Mouse (Mus musculus): ENCODE data around the gene Twist2. TPM values are rescaled to one million over a fixed set of nuclear protein-coding genes. Genes with fewer than 3 reads are reported as not detected.
A peak's percentile ranks its signal among the peaks of the same experiment; 100 is the strongest.

The Twist2 gene
- polyA plus RNA-seq, 1 experiment, result 11.6 TPM

DNA sequence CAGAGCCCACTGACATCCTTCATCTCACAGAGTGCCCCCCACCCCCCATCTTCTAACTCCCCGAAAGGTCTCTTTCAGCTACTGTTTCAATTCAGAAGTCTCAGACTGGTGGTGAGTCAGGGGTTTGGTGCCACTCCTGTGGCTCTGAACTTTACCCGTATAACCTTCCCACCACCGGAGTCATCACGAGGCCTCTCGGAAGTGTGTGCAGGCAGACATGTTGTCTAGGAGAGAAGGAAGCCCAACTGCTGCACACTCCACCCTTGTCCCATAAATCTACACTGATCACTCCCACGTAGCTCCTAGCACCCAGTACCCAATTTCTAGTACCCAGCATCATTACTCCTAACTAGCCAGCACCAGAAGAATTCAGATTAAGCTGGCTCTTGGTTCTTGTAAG lies 38.3 kb downstream of the Twist2 start:
- 83% methylated on average over 6 of the region's 6 CpGs for WGBS
- TF ChIP-seq POLR2A (IDR thresholded peaks at IDR 0.05; ENCODE audit: borderline replicate concordance, extremely low read depth, low read depth, low read length) (no peak), CTCF (IDR thresholded peaks at IDR 0.05; ENCODE audit: insufficient read depth, low read length) (no peak)
- no peak overlapping the region for H3K4me3 ChIP-seq (replicated peaks; ENCODE audit: extremely low read depth, low read depth, low read length)
- H3K4me1 ChIP-seq (ENCODE audit: control insufficient read depth, insufficient read depth, low read length), result no peaks in the 10 kb centered on the region
- no peak for DNase-seq

DNA sequence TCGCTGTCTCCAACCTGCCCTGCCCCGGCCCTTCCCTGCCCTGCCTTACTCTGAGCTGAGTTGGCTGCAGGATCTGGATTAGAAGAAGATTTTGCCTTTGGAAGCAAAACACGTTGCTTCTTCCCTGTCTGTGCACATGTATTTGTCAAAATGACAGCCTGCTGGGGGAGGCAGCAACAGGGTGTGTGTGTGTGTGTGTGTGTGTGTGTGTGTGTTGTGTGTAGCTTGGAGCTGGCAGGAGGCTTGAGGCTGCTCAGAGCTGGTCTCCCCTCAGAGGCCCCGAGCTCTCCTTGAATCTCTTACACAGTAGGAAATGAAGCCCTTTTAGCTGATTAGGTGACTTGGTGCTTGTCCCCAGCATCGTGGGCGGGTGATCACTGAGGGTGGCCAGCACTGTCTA lies 38.7 kb downstream of the Twist2 start:
- 71% methylated on average over 6 of the region's 6 CpGs for WGBS
- TF ChIP-seq CTCF (IDR thresholded peaks at IDR 0.05; ENCODE audit: insufficient read depth, low read length), result no peak
- no peak for TF ChIP-seq POLR2A (IDR thresholded peaks at IDR 0.05; ENCODE audit: borderline replicate concordance, extremely low read depth, low read depth, low read length)
- no peak for DNase-seq
- Histone ChIP-seq H3K4me3 (replicated peaks; ENCODE audit: extremely low read depth, low read depth, low read length) (no peak overlapping the region), H3K4me1 (ENCODE audit: control insufficient read depth, insufficient read depth, low read length) (no peaks in the 10 kb centered on the region)

DNA sequence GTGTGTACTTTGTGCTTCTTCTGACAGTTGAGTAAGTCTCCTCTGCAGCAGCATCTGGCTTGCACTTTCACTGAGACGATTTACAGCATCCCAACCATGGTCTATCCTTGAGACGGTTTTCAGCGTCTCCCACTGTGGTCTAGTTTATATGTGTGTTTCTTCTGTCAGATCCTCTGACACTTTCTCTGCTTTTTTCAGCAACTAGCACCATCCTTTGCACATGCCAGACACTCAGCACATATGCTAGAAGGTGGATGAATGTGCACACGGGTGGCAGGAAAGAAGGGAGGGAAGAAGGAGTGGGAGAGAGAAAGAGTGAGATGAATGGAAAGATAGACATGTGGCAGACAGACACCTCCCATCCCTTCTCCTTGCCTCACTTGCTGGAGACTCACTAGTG lies 43.0 kb downstream of the Twist2 start:
- 83% methylated on average over 4 of the region's 4 CpGs for WGBS
- TF ChIP-seq POLR2A (IDR thresholded peaks at IDR 0.05; ENCODE audit: borderline replicate concordance, extremely low read depth, low read depth, low read length) (no peak), CTCF (IDR thresholded peaks at IDR 0.05; ENCODE audit: insufficient read depth, low read length) (no peak)
- no peak for DNase-seq

DNA sequence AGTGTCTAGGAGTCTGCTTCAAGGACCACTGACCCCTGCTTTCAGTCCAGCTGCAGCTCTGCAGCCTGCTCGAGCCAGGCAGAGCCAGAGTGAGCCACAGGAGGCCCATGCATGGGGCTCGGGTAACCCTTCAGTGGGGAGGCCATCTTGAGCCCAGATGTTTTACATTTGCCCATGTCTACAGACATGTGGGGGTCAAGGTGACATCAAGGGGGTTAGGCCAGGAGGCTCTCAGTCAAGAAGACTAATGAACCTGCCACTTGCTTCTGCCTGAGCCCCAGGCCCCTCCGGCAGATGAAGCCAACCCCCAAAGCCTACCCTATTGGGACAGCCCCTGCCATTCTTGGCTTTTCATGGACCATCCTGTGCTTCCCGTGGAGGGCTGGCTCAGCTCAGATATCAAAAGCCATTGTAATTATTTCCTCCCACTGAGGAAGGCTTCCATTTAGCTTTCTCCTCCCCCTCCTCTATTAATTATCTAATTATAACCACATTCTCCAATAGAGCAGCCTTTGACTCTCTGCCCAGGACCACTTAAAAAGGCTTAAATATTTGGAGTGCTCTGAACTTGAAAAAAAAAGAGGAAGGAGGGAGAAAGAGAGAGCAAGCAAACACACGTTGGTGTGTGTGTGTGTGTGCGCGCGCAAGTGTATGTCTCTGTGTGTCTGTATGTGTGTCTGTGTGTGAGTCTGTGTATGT lies 43.6 kb downstream of the Twist2 start:
- no peak for TF ChIP-seq POLR2A (IDR thresholded peaks at IDR 0.05; ENCODE audit: borderline replicate concordance, extremely low read depth, low read depth, low read length)
- no peak for TF ChIP-seq CTCF (IDR thresholded peaks at IDR 0.05; ENCODE audit: insufficient read depth, low read length)
- H3K4me1 ChIP-seq (ENCODE audit: control insufficient read depth, insufficient read depth, low read length), result no peaks in the 10 kb centered on the region
- 46% methylated on average over 8 of the region's 8 CpGs for WGBS
- H3K4me3 ChIP-seq (replicated peaks; ENCODE audit: extremely low read depth, low read depth, low read length), result no peak overlapping the region
- DNase-seq, result no peak

More for the DNA sequence above, 43.0 kb downstream of the Twist2 start:
- H3K4me3 ChIP-seq (replicated peaks; ENCODE audit: extremely low read depth, low read depth, low read length), result no peak overlapping the region
- no peaks in the 10 kb centered on the region for H3K4me1 ChIP-seq (ENCODE audit: control insufficient read depth, insufficient read depth, low read length)

DNA sequence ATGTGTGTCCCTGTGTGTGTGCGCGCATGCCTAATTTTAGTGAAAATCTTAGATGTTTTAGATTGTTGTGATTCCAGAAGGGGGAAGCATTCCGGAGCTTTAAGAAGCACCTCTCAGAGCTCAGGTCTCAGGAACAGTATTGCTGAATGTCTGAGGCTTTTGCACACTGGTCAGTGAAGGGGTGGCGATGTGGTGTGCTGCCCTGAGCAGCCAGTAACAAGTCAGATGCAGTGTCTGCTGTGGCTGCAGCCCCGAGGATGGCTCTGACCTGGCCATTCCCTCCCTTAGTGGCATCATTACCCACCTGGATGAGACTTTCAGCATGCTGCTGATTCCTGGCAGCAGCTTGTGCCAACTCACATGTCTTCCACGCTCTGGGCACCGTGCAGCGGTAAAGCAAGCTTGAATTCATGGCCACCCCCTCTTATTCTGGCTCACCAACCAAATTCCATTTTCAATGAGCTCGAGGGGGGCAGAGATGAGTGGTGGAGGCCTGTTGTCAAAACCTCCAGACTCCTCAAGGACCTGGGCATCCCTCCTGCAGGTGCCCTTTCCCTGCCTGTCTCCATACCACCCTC lies 44.2 kb downstream of the Twist2 start:
- no peak for TF ChIP-seq POLR2A (IDR thresholded peaks at IDR 0.05; ENCODE audit: borderline replicate concordance, extremely low read depth, low read depth, low read length)
- TF ChIP-seq CTCF (IDR thresholded peaks at IDR 0.05; ENCODE audit: insufficient read depth, low read length), result no peak
- WGBS, result 66% methylated on average over 9 of the region's 9 CpGs
- DNase-seq, result peak; percentile 12
- Histone ChIP-seq H3K4me3 (replicated peaks; ENCODE audit: extremely low read depth, low read depth, low read length) (no peak overlapping the region), H3K4me1 (ENCODE audit: control insufficient read depth, insufficient read depth, low read length) (no peaks in the 10 kb centered on the region)

DNA sequence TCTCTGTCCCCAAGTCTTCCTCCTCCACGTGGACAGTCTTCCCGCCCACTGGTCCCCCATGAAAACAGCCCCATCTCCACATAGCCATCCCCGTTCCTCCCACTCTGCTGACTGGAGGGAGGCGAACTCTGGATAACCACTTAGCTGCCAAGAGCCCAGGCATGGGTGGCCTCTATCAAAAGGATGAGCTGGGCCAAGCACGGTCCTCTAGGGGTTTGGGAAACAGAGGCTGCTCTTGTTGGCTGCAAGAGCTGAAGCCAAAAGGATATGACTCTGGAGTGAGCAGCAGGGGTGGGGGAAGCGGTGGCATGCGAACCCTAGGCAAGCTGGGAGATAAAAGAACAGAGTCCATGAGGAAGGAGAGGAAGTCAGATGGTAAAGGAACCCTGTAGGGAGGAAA lies 50.0 kb downstream of the Twist2 start:
- no peak for DNase-seq
- Histone ChIP-seq H3K4me1 (ENCODE audit: control insufficient read depth, insufficient read depth, low read length) (no peaks in the 10 kb centered on the region), H3K4me3 (replicated peaks; ENCODE audit: extremely low read depth, low read depth, low read length) (no peak overlapping the region)
- WGBS, result 72% methylated on average over 7 of the region's 7 CpGs
- TF ChIP-seq POLR2A (IDR thresholded peaks at IDR 0.05; ENCODE audit: borderline replicate concordance, extremely low read depth, low read depth, low read length) (no peak), CTCF (IDR thresholded peaks at IDR 0.05; ENCODE audit: insufficient read depth, low read length) (no peak)

DNA sequence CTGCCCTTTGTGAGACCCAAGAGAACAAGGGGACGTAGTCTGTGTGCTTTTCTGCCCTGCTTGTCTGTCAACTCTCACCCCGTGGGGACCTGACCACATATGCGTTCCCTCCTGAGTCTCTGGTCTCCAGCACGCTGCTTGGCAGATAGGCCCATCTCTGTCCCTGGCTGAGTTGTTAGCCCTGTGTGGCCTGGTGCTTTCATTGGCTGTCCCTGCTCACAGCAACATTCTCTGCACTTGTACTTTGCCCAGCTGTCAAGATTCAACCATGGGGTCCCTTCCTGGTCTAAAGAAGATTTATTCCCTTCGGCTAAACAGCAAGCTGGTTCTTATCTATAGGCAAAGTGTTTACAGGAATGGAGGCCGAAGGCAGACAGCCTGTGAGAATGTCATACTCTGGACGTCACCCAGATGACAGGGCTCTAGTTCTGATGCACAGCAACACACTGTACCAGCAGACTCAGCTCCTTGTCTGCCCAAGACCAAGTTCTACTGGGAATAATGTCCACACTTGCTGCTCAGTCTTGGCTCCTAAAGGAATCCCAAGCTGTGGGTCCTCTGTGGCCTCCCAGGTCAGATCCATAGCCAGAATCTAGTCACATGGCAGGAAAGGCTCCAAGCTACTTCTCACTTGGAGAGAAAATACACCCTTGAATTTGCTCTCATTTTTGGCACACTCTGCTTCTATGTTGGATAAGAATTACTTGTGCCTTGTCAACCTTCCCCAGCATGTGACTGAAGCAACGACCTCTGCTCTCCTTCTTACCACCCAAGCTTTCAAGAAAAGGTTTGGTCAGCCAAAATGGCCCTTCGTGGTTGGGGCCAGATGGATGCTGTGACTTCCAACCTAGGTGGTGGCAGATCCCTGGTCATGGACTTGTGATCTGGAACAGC lies 55.8 kb downstream of the Twist2 start:
- Histone ChIP-seq H3K4me3 (replicated peaks; ENCODE audit: extremely low read depth, low read depth, low read length) (no peak overlapping the region), H3K4me1 (ENCODE audit: control insufficient read depth, insufficient read depth, low read length) (no peaks in the 10 kb centered on the region)
- no peak for DNase-seq
- WGBS, result 45% methylated on average over 9 of the region's 9 CpGs
- no peak for TF ChIP-seq POLR2A (IDR thresholded peaks at IDR 0.05; ENCODE audit: borderline replicate concordance, extremely low read depth, low read depth, low read length)
- no peak for TF ChIP-seq CTCF (IDR thresholded peaks at IDR 0.05; ENCODE audit: insufficient read depth, low read length)

DNA sequence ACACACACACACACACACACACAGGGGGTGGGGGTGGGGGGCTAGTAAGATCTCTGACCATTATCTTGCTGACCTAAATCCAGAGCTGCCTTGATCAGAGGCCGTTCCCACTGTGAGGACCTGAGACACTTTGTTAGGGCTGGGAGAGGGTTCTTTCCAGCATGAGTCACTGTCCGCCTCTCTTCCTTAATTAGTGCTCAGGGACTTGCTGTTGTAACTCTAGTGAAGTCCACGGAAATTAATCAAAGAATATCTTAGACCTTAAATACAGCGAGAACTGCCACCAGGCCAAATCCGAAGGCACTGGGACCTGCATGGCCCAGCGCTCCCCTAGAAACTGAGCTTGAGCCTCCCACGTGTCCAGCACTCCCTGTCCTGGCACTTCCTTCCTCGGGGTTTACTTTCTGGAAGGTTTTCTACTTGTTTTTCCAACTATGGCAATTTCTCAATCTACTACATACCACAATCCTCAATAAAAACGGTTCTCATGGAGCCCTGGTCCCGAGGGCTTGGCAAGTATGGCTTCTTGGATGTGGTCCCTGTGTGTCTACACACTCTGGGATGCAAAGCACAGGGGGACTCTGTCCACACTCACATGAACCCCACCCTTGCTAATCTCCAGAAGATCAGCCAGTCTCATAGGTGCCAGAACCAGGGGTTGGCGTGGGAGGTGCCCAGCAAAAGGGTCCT lies 57.0 kb downstream of the Twist2 start:
- TF ChIP-seq POLR2A (IDR thresholded peaks at IDR 0.05; ENCODE audit: borderline replicate concordance, extremely low read depth, low read depth, low read length), result no peak
- no peak for TF ChIP-seq CTCF (IDR thresholded peaks at IDR 0.05; ENCODE audit: insufficient read depth, low read length)
- no peak for DNase-seq
- 60% methylated on average over 11 of the region's 11 CpGs for WGBS
- H3K4me3 ChIP-seq (replicated peaks; ENCODE audit: extremely low read depth, low read depth, low read length), result no peak overlapping the region
- H3K4me1 ChIP-seq (ENCODE audit: control insufficient read depth, insufficient read depth, low read length), result no peaks in the 10 kb centered on the region

DNA sequence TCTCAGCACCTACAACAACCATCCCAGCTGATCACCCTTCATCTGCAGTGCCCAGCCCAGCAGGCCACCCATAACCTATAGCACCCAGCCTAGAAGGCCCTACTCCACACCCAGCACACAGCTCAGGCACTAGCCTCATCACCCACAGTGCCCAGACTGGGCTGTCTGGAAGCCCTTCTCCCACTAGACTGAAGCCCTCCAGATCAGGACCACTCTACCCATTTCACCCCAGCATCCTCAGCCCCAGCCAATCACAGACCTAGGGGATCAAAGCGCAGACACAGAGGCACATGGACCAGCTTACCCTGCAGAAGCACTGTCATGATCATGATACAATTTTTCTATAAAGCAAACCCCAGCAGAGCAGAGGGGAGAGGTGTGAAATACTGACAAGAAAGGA lies 57.6 kb downstream of the Twist2 start:
- no peak for DNase-seq
- WGBS, result 100% methylated on average over 1 of the region's 1 CpGs
- no peak for TF ChIP-seq POLR2A (IDR thresholded peaks at IDR 0.05; ENCODE audit: borderline replicate concordance, extremely low read depth, low read depth, low read length)
- no peak for TF ChIP-seq CTCF (IDR thresholded peaks at IDR 0.05; ENCODE audit: insufficient read depth, low read length)

More for the DNA sequence above, 57.6 kb downstream of the Twist2 start:
- Histone ChIP-seq H3K4me1 (ENCODE audit: control insufficient read depth, insufficient read depth, low read length) (no peaks in the 10 kb centered on the region), H3K4me3 (replicated peaks; ENCODE audit: extremely low read depth, low read depth, low read length) (no peak overlapping the region)

All from lung, adult 2 months (tissue).